Mouse (Mus musculus): ENCODE data around the gene Slc5a4b. TPM values are rescaled to one million over a fixed set of nuclear protein-coding genes. Genes with fewer than 3 reads are reported as not detected.

The Slc5a4b gene
- polyA plus RNA-seq (2015; fragmentation: Nextera tagmentation; extraction: Ambion mirVana): 0.73 and 1.4 TPM in 2 replicates

GRCm38 (mm10) chr10:76110861-76111260, at the start of gene Slc5a4b:
Slc5a4b (minus strand) TSS chr10:76110961.
- no peak within 1 kb of the TSS for H3K27ac ChIP-seq (ENCODE audit: low read length)
- WGBS: 90% methylated on average over 4 of the region's 4 CpGs
- no peak for ATAC-seq
- no peaks in the 10 kb centered on the region for H3K36me3 ChIP-seq (ENCODE audit: control insufficient read depth, insufficient read depth, low read length)
- H3K4me2 ChIP-seq (ENCODE audit: low read depth, low read length): no peak within 1 kb of the TSS
- no peak within 1 kb of the TSS for H3K4me3 ChIP-seq (ENCODE audit: low read length)
- no peak within 1 kb of the TSS for H3K9ac ChIP-seq (ENCODE audit: low read depth, low read length)
- H3K4me1 ChIP-seq (ENCODE audit: control insufficient read depth, insufficient read depth, low read length): no peaks in the 10 kb centered on the region
- no peaks in the 10 kb centered on the region for H3K27me3 ChIP-seq (replicated peaks; ENCODE audit: control insufficient read depth, insufficient read depth, low read length)
- H3K9me3 ChIP-seq (ENCODE audit: control insufficient read depth, low read length): no peaks in the 10 kb centered on the region

DNA sequence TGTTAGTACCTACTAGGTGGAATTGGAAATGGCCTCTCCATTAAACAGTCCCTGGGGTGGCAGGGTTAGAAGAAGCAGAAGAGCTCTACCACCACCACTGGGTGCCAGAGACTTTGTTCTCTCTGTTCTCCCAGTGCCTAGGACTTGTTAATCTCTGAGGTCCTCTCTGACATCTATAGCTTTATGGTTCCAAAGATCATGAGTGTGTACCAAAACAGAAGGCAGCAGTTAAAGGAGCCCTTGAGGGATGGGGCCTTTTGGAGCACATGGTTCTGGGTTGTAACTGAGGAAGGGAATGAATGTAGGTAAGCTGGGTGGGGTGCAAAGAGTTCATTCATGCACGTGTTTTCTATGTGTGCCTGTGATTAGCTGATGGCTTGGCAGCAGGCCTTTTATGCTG, 47.2 kb upstream of the Slc5a4b start:
- H3K9me3 ChIP-seq (ENCODE audit: control insufficient read depth, low read length): no peaks in the 10 kb centered on the region
- whole genome bisulfite sequencing: 26% methylated on average over 1 of the region's 1 CpGs
- H3K4me3 ChIP-seq (ENCODE audit: low read length): no peak overlapping the region
- peak overlapping the region; percentile 84 for H3K27ac ChIP-seq (ENCODE audit: low read length)
- H3K4me1 ChIP-seq (ENCODE audit: control insufficient read depth, insufficient read depth, low read length): no peaks in the 10 kb centered on the region
- H3K27me3 ChIP-seq (replicated peaks; ENCODE audit: control insufficient read depth, insufficient read depth, low read length): no peaks in the 10 kb centered on the region
- no peak overlapping the region for H3K4me2 ChIP-seq (ENCODE audit: low read depth, low read length)
- peak; percentile 95 for ATAC-seq
- no peaks in the 10 kb centered on the region for H3K36me3 ChIP-seq (ENCODE audit: control insufficient read depth, insufficient read depth, low read length)
- H3K9ac ChIP-seq (ENCODE audit: low read depth, low read length): no peak overlapping the region

DNA sequence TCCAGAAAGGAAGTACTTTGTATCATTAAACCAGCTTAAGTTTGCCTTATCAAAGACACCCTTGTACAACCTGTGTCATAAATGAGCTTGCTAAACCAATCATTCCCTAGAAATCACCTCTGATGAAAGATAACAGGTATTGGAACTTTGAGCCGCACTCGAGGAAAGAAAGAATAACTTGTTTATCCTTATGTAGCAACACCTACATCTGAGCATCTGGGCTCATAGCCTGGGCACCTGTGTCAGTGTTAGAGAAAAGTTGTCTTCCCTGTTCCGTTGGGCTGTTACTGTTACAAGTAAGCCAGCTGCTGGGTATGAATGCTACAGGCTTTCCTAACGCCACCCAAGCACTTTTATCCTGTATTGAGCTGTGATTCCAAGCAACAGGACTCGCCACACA, 46.8 kb upstream of the Slc5a4b start:
- no peaks in the 10 kb centered on the region for H3K27me3 ChIP-seq (replicated peaks; ENCODE audit: control insufficient read depth, insufficient read depth, low read length)
- H3K4me3 ChIP-seq (ENCODE audit: low read length): no peak overlapping the region
- H3K9ac ChIP-seq (ENCODE audit: low read depth, low read length): no peak overlapping the region
- H3K4me1 ChIP-seq (ENCODE audit: control insufficient read depth, insufficient read depth, low read length): no peaks in the 10 kb centered on the region
- 62% methylated on average over 5 of the region's 5 CpGs for WGBS
- H3K4me2 ChIP-seq (ENCODE audit: low read depth, low read length): peak overlapping the region; percentile 25; the same call in 1 of the 2 replicates
- peak; percentile 91 for ATAC-seq
- H3K36me3 ChIP-seq (ENCODE audit: control insufficient read depth, insufficient read depth, low read length): no peaks in the 10 kb centered on the region
- no peaks in the 10 kb centered on the region for H3K9me3 ChIP-seq (ENCODE audit: control insufficient read depth, low read length)
- H3K27ac ChIP-seq (ENCODE audit: low read length): peak overlapping the region; percentile 84

- Histone ChIP-seq H3K27ac (ENCODE audit: low read length) (no peak overlapping the region), H3K36me3 (ENCODE audit: control insufficient read depth, insufficient read depth, low read length) (no peaks in the 10 kb centered on the region), H3K4me2 (ENCODE audit: low read depth, low read length) (no peak overlapping the region), H3K9ac (ENCODE audit: low read depth, low read length) (no peak overlapping the region), H3K4me1 (ENCODE audit: control insufficient read depth, insufficient read depth, low read length) (no peaks in the 10 kb centered on the region), H3K27me3 (replicated peaks; ENCODE audit: control insufficient read depth, insufficient read depth, low read length) (no peaks in the 10 kb centered on the region), H3K4me3 (ENCODE audit: low read length) (no peak overlapping the region), H3K9me3 (ENCODE audit: control insufficient read depth, low read length) (no peaks in the 10 kb centered on the region)
- WGBS: 88% methylated on average over 7 of the region's 7 CpGs
- no peak for ATAC-seq
Observed at GRCm38 (mm10) chr10:76155911-76156310, 45.1 kb upstream of the Slc5a4b start.

DNA sequence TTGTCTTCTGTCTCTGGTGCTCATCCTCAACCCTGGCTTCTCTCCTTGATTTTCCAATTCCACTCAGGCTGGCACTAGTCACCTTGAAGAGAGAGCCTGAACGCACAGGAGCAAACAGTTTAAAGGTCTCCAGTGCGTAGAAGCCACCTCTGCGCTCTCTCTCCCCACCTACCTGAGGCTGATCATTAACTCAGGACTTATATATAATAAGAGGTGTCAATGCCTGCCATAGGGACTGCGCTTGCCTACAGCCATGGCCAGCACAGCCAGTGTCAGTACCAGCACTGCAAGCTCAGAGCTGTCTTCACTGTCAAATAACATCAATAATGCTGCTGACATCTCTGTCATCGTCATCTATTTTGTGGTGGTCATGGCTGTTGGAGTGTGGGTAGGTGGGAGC, 36.5 kb upstream of the Slc5a4b start, which contains the start of gene Slc5a4a:
Gene Slc5a4a (plus strand): TSS at position 174 of the 400 bp plus-strand sequence.
- Histone ChIP-seq H3K4me1 (ENCODE audit: control insufficient read depth, insufficient read depth, low read length) (0 out of 2 replicates have a peak, but pooled peaks cover 2% of the 10 kb centered on the region), H3K9ac (ENCODE audit: low read depth, low read length) (no peak within 1 kb of the TSS), H3K9me3 (ENCODE audit: control insufficient read depth, low read length) (no peaks in the 10 kb centered on the region), H3K4me2 (ENCODE audit: low read depth, low read length) (peak within 1 kb of the TSS; percentile 28), H3K36me3 (ENCODE audit: control insufficient read depth, insufficient read depth, low read length) (no peaks in the 10 kb centered on the region), H3K4me3 (ENCODE audit: low read length) (no peak within 1 kb of the TSS), H3K27ac (ENCODE audit: low read length) (peak within 1 kb of the TSS; percentile 65; the same call in 1 of the 2 replicates), H3K27me3 (replicated peaks; ENCODE audit: control insufficient read depth, insufficient read depth, low read length) (no peaks in the 10 kb centered on the region)
- WGBS: 57% methylated on average over 5 of the region's 5 CpGs
- peak; percentile 92 for ATAC-seq

GRCm38 (mm10) chr10:76146846-76147245, 36.1 kb upstream of the Slc5a4b start:
- peak; percentile 97 for ATAC-seq
- H3K36me3 ChIP-seq (ENCODE audit: control insufficient read depth, insufficient read depth, low read length): no peaks in the 10 kb centered on the region
- WGBS: 49% methylated on average over 8 of the region's 8 CpGs
- H3K27ac ChIP-seq (ENCODE audit: low read length): peak overlapping the region; percentile 65; the same call in 1 of the 2 replicates
- no peak overlapping the region for H3K4me3 ChIP-seq (ENCODE audit: low read length)
- no peaks in the 10 kb centered on the region for H3K9me3 ChIP-seq (ENCODE audit: control insufficient read depth, low read length)
- H3K4me2 ChIP-seq (ENCODE audit: low read depth, low read length): peak overlapping the region; percentile 28
- H3K27me3 ChIP-seq (replicated peaks; ENCODE audit: control insufficient read depth, insufficient read depth, low read length): no peaks in the 10 kb centered on the region
- no peak overlapping the region for H3K9ac ChIP-seq (ENCODE audit: low read depth, low read length)
- 0 out of 2 replicates have a peak, but pooled peaks cover 2% of the 10 kb centered on the region for H3K4me1 ChIP-seq (ENCODE audit: control insufficient read depth, insufficient read depth, low read length)

DNA sequence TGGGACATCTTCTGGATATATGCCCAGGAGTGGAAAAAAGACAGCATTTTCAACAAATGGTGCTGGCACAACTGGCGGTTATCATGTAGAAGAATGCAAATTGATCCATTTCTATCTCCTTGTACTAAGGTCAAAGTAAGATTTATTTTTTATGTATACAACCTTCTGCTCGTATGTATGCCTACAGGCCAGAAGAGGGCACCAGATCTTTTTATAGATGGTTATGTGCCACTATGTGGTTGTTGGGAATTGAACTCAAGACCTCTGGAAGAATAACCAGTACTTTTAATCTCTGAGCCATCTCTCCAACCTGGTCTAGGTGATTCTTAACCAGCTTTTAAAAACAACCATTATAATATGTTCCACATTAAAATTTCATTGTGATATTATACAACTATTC, 25.6 kb upstream of the Slc5a4b start:
- Histone ChIP-seq H3K4me2 (ENCODE audit: low read depth, low read length) (no peak overlapping the region), H3K27ac (ENCODE audit: low read length) (no peak overlapping the region), H3K4me1 (ENCODE audit: control insufficient read depth, insufficient read depth, low read length) (no peaks in the 10 kb centered on the region), H3K4me3 (ENCODE audit: low read length) (no peak overlapping the region), H3K36me3 (ENCODE audit: control insufficient read depth, insufficient read depth, low read length) (no peaks in the 10 kb centered on the region), H3K9me3 (ENCODE audit: control insufficient read depth, low read length) (no peaks in the 10 kb centered on the region), H3K9ac (ENCODE audit: low read depth, low read length) (no peak overlapping the region), H3K27me3 (replicated peaks; ENCODE audit: control insufficient read depth, insufficient read depth, low read length) (no peaks in the 10 kb centered on the region)
- ATAC-seq: no peak
- WGBS: 79% methylated on average over 2 of the region's 2 CpGs

DNA sequence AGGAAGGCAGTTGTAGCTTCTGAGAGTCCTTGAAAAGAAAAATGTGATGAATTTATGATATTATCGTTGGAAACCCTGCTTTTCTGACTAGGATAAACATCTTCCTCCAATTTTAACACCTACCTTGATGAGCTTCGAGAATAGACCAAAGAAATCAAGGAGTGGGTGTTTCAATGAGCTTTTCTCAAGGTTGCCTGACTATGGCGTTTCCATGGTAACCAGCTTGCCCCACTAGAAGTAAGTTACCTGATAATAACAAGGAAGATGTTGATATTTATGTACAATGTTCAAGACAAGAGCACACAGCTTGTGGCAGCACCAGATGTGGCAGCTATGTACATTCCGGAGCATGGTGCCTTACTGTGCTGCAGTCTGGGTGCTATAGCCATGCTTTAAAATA, 21.7 kb upstream of the Slc5a4b start:
- no peak for ATAC-seq
- no peaks in the 10 kb centered on the region for H3K9me3 ChIP-seq (ENCODE audit: control insufficient read depth, low read length)
- no peaks in the 10 kb centered on the region for H3K36me3 ChIP-seq (ENCODE audit: control insufficient read depth, insufficient read depth, low read length)
- 41% methylated on average over 4 of the region's 4 CpGs for WGBS
- no peak overlapping the region for H3K27ac ChIP-seq (ENCODE audit: low read length)
- no peak overlapping the region for H3K4me3 ChIP-seq (ENCODE audit: low read length)
- no peak overlapping the region for H3K4me2 ChIP-seq (ENCODE audit: low read depth, low read length)
- H3K9ac ChIP-seq (ENCODE audit: low read depth, low read length): no peak overlapping the region
- H3K4me1 ChIP-seq (ENCODE audit: control insufficient read depth, insufficient read depth, low read length): no peaks in the 10 kb centered on the region
- no peaks in the 10 kb centered on the region for H3K27me3 ChIP-seq (replicated peaks; ENCODE audit: control insufficient read depth, insufficient read depth, low read length)

DNA sequence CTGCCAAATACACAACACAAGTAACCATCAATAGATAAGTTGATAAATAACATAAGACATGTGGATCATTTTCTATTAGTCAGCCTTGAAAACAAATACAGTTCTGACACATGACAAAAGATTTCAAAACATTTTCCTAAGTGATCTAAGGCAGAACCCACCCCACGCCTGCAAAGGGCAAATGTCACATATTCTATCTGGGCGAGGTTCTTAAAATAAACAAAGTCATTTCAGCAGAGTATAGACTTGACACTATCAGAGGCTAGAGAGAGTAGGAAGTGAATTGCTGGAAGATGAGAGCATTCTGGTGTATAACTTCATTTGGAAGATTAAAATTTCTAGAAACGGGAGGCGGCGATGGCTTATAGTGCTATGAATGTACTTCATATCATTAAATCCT, 10.7 kb upstream of the Slc5a4b start:
- H3K4me2 ChIP-seq (ENCODE audit: low read depth, low read length): no peak overlapping the region
- WGBS: 50% methylated on average over 5 of the region's 5 CpGs
- H3K36me3 ChIP-seq (ENCODE audit: control insufficient read depth, insufficient read depth, low read length): no peaks in the 10 kb centered on the region
- H3K9me3 ChIP-seq (ENCODE audit: control insufficient read depth, low read length): no peaks in the 10 kb centered on the region
- no peak overlapping the region for H3K4me3 ChIP-seq (ENCODE audit: low read length)
- no peak overlapping the region for H3K9ac ChIP-seq (ENCODE audit: low read depth, low read length)
- H3K27me3 ChIP-seq (replicated peaks; ENCODE audit: control insufficient read depth, insufficient read depth, low read length): no peaks in the 10 kb centered on the region
- H3K4me1 ChIP-seq (ENCODE audit: control insufficient read depth, insufficient read depth, low read length): 0 out of 2 replicates have a peak, but pooled peaks cover 4% of the 10 kb centered on the region
- no peak overlapping the region for H3K27ac ChIP-seq (ENCODE audit: low read length)
- peak; percentile 66; the same call in 1 of the 2 replicates for ATAC-seq
